Mouse (Mus musculus): ENCODE results near the gene Golph3.

DNA sequence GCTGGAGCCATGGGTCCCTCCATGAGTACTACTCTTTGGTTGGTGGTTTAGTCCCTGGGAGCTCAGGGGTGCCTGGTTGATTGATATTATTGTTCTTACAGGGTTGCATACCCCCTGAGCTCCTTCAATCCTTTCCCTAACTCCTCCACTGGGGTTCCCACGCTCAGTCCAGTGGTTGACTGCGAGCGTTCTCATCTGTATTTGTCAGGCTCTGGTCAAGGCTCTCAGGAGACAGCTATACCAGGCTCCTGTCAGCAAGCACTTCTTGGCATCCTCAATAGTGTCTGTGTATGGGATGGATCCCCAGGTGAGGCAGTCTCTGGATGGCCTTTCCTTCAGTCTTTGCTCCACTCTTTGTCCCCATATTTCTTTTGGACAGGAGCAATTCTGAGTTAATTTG, 25.7 kb downstream of the Golph3 start:
- TF ChIP-seq POLR2A (IDR thresholded peaks at IDR 0.05; ENCODE audit: insufficient read length, low read depth), result no peak
- no peak for TF ChIP-seq TCF12 (IDR thresholded peaks at IDR 0.05; ENCODE audit: insufficient read depth, poor library complexity, severe bottlenecking)
- no peak for TF ChIP-seq REST (IDR thresholded peaks at IDR 0.05; ENCODE audit: insufficient read depth, insufficient read length)
- TF ChIP-seq USF1 (IDR thresholded peaks at IDR 0.05; ENCODE audit: low read depth), result no peak
- no peak for TF ChIP-seq E2F4 (IDR thresholded peaks at IDR 0.05; ENCODE audit: insufficient read depth)
- TF ChIP-seq POLR2AphosphoS2 (IDR thresholded peaks at IDR 0.05; ENCODE audit: insufficient read length, low read depth), result no peak
- no peak for TF ChIP-seq SRF (IDR thresholded peaks at IDR 0.05; ENCODE audit: control insufficient read depth, insufficient read length, low read depth)
- TF ChIP-seq CEBPB (IDR thresholded peaks at IDR 0.05; ENCODE audit: insufficient read depth, poor library complexity, severe bottlenecking), result no peak
- no peak for TF ChIP-seq MYOG (IDR thresholded peaks at IDR 0.05; ENCODE audit: control insufficient read depth in 1 of 3, insufficient read depth in 1 of 3, insufficient read length in 2 of 3, low read depth in 2 of 3)
- no peak for TF ChIP-seq MYOD1 (IDR thresholded peaks at IDR 0.05; ENCODE audit: control insufficient read depth in 1 of 3, insufficient read length in 2 of 3, low read depth in 2 of 3)
- no peak for TF ChIP-seq TCF3 (IDR thresholded peaks at IDR 0.05; ENCODE audit: insufficient read length, low read depth)

Measured in myocyte (in vitro differentiated cells).